Mouse (Mus musculus): ENCODE measurements around the gene Txk. TPM values are rescaled to one million over a fixed set of nuclear protein-coding genes. Genes with fewer than 3 reads are reported as not detected.

Txk gene
- polyA plus RNA-seq (2014; fragmentation: Nextera tagmentation; extraction: Ambion mirVana): 0.22 and 0.23 TPM in 2 replicates

DNA sequence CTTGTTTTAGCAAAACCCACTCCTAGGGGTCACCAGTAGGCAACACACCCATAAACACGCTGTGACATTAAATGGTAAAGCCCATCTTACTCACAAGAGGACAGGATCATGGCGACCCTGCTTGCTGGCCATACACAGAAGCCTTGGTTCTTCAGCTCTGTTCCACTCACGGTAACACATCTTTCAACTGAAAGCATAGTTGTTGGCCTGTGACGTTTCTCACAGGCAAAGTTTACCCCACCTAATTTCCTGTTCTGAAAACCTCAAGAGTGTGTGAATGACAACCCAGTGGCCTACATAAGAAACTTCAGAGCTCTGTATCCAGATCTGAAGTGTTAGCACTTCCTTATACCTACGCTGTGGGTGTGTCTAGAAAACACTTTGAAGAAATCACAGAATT lies at the start of gene Txk:
Txk (minus strand) TSS at position 193 of the 400 bp plus-strand sequence.
- Histone ChIP-seq H3K4me2 (ENCODE audit: low read length) (no peak within 1 kb of the TSS), H3K27me3 (replicated peaks; ENCODE audit: control insufficient read depth, insufficient read depth, low read length) (no peaks in the 10 kb centered on the region), H3K9me3 (ENCODE audit: control insufficient read depth, low read length) (no peaks in the 10 kb centered on the region), H3K4me3 (ENCODE audit: low read depth, low read length) (no peak within 1 kb of the TSS), H3K27ac (ENCODE audit: low read depth) (no peak within 1 kb of the TSS), H3K4me1 (replicated peaks; ENCODE audit: control insufficient read depth, insufficient read depth, low read length) (no peaks in the 10 kb centered on the region), H3K36me3 (ENCODE audit: control insufficient read depth, insufficient read depth, low read length) (no peaks in the 10 kb centered on the region), H3K9ac (ENCODE audit: low read length) (no peak within 1 kb of the TSS)
- 76% methylated on average over 5 of the region's 5 CpGs for WGBS
- ATAC-seq (replicated peaks; ENCODE audit: low FRiP score, low TSS enrichment, low read depth) (no peak), DNase-seq (ENCODE audit: low spot score) (no peak)

DNA sequence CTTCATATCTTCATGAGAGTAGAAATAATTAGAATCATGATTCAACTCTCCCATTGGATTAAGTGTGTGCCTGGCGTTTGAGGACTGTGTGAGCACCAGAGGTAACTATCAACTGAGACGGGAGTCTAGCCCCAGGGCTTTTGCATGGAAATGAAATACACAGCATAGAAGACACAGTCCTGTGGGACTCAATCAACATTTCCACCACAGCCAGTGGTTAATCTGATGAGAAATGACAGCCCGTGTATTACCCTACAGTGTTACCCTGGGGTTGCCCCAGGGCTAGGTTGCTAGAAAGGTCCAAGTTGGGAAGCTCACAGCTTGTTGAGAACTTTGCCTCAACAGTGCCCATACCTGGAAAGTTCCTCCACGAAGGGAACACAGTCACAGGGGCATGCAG lies 46.0 kb upstream of the Txk start:
- H3K4me2 ChIP-seq (ENCODE audit: low read length): no peak overlapping the region
- no peaks in the 10 kb centered on the region for H3K9me3 ChIP-seq (ENCODE audit: control insufficient read depth, low read length)
- no peaks in the 10 kb centered on the region for H3K36me3 ChIP-seq (ENCODE audit: control insufficient read depth, insufficient read depth, low read length)
- H3K4me3 ChIP-seq (ENCODE audit: low read depth, low read length): no peak overlapping the region
- H3K4me1 ChIP-seq (replicated peaks; ENCODE audit: control insufficient read depth, insufficient read depth, low read length): no peaks in the 10 kb centered on the region; the same call in 1 of the 2 replicates
- no peaks in the 10 kb centered on the region for H3K27me3 ChIP-seq (replicated peaks; ENCODE audit: control insufficient read depth, insufficient read depth, low read length)
- 78% methylated on average over 4 of the region's 4 CpGs for whole genome bisulfite sequencing
- H3K9ac ChIP-seq (ENCODE audit: low read length): no peak overlapping the region
- DNase-seq (ENCODE audit: low spot score) (no peak), ATAC-seq (replicated peaks; ENCODE audit: low FRiP score, low TSS enrichment, low read depth) (no peak)
- no peak overlapping the region for H3K27ac ChIP-seq (ENCODE audit: low read depth)

DNA sequence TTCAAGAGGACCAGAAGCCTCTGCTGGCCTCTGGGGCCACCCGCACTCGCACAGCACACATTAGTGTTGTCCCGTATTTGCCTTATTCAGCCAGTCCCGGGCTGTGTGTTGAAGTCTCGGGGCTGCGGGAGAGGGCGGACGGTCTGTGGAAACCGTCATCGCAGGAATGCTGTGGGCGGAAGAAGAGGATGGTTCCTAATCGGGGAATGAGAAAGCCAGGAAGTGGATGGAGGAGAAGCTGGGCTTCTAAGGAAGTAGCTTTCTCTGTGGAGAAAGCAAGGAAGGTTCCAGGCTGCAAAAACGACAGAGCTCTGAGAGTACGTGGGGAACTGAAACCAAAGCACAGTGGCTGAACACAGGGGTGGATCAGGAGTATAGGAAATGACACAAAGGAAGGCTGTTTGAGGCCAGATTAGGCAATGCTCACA lies 43.6 kb upstream of the Txk start:
- DNase-seq (ENCODE audit: low spot score) (peak; percentile 63), ATAC-seq (replicated peaks; ENCODE audit: low FRiP score, low TSS enrichment, low read depth) (no peak)
- Histone ChIP-seq H3K27ac (ENCODE audit: low read depth) (no peak overlapping the region), H3K9ac (ENCODE audit: low read length) (no peak overlapping the region), H3K36me3 (ENCODE audit: control insufficient read depth, insufficient read depth, low read length) (no peaks in the 10 kb centered on the region), H3K9me3 (ENCODE audit: control insufficient read depth, low read length) (no peaks in the 10 kb centered on the region), H3K27me3 (replicated peaks; ENCODE audit: control insufficient read depth, insufficient read depth, low read length) (no peaks in the 10 kb centered on the region), H3K4me2 (ENCODE audit: low read length) (peak overlapping the region; percentile 34), H3K4me3 (ENCODE audit: low read depth, low read length) (no peak overlapping the region), H3K4me1 (replicated peaks; ENCODE audit: control insufficient read depth, insufficient read depth, low read length) (peaks cover 3% of the 10 kb centered on the region; the same call in 1 of the 2 replicates)
- 43% methylated on average over 14 of the region's 14 CpGs for WGBS

DNA sequence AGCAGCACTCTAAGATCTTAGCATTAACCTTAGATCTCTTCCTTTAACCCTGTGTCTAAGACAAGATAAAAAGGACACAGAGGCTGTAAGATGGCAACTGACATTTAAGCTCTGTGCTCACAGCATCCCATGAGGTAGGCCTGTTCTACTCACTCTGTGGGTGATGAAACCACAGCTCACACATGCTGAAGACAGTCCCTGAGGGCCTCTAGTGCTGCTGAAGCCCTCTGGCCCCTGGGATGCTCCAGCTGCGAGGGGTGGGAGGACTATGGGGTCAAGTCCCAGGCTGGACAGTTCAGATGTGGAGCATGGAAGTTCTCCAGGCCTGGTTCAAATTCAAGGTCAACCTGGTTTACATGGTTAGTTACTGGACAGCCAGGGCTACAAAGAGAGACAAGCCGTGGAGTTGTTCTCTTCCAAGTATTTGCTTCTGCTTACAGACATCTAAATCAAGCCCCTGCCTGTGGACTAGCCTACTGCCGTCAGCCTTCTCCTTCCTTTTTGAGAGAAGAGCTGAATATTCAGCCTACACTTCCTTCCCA lies 40.8 kb upstream of the Txk start:
- no peaks in the 10 kb centered on the region for H3K27me3 ChIP-seq (replicated peaks; ENCODE audit: control insufficient read depth, insufficient read depth, low read length)
- no peak for DNase-seq (ENCODE audit: low spot score)
- H3K4me1 ChIP-seq (replicated peaks; ENCODE audit: control insufficient read depth, insufficient read depth, low read length): peaks cover 3% of the 10 kb centered on the region; the same call in 1 of the 2 replicates
- no peaks in the 10 kb centered on the region for H3K9me3 ChIP-seq (ENCODE audit: control insufficient read depth, low read length)
- no peak overlapping the region for H3K27ac ChIP-seq (ENCODE audit: low read depth)
- no peak overlapping the region for H3K4me3 ChIP-seq (ENCODE audit: low read depth, low read length)
- no peak overlapping the region for H3K4me2 ChIP-seq (ENCODE audit: low read length)
- WGBS: 65% methylated on average over 3 of the region's 3 CpGs
- H3K9ac ChIP-seq (ENCODE audit: low read length): no peak overlapping the region
- H3K36me3 ChIP-seq (ENCODE audit: control insufficient read depth, insufficient read depth, low read length): no peaks in the 10 kb centered on the region
- ATAC-seq (replicated peaks; ENCODE audit: low FRiP score, low TSS enrichment, low read depth): no peak

DNA sequence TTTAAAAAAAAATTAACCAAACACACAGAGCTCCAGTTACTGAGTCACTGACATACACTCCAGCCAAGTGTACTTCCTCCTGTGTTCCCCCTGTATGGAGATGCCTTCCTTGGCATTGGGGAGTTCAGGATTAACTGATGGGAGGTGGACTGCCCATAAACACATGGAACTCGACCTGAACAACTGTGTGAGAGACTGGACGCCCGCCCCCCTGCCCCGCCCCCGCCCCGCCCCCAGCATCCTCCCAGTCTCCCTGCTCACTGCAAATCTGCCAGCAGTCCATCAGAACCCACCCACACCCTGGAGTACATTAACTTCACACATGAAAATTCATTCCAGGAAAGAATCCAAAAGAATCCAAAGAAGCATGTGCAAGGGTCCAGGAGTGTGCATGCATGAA lies 39.2 kb upstream of the Txk start:
- no peaks in the 10 kb centered on the region for H3K27me3 ChIP-seq (replicated peaks; ENCODE audit: control insufficient read depth, insufficient read depth, low read length)
- no peak overlapping the region for H3K4me3 ChIP-seq (ENCODE audit: low read depth, low read length)
- WGBS: 8% methylated on average over 6 of the region's 6 CpGs
- H3K4me2 ChIP-seq (ENCODE audit: low read length): peak overlapping the region; percentile 14; the same call in 1 of the 2 replicates
- no peaks in the 10 kb centered on the region for H3K36me3 ChIP-seq (ENCODE audit: control insufficient read depth, insufficient read depth, low read length)
- ATAC-seq (replicated peaks; ENCODE audit: low FRiP score, low TSS enrichment, low read depth) (peak; percentile 76), DNase-seq (ENCODE audit: low spot score) (no peak)
- H3K4me1 ChIP-seq (replicated peaks; ENCODE audit: control insufficient read depth, insufficient read depth, low read length): peaks cover 3% of the 10 kb centered on the region; the same call in 1 of the 2 replicates
- H3K9ac ChIP-seq (ENCODE audit: low read length): no peak overlapping the region
- H3K9me3 ChIP-seq (ENCODE audit: control insufficient read depth, low read length): no peaks in the 10 kb centered on the region
- H3K27ac ChIP-seq (ENCODE audit: low read depth): no peak overlapping the region

DNA sequence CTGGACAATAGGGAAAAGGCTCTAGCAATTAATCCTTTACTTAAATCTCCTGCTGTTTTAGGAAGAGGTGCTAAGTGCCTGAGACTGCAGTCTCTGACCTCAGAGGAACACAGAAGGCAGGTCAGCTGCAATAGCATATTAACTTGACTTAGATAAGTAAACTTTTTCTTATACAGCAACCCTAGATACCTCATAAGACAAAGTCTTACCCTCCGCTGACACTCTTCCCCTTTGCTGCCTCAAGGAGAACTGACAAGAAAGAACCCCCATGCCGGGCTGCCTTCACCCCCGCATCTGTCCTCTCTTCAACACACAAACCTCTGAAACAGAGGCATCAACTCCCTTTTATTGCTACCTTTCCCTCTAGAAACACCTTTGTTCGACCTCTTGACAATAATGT lies 38.8 kb upstream of the Txk start:
- WGBS: 34% methylated on average over 4 of the region's 4 CpGs
- ATAC-seq (replicated peaks; ENCODE audit: low FRiP score, low TSS enrichment, low read depth) (no peak), DNase-seq (ENCODE audit: low spot score) (peak; percentile 58)
- Histone ChIP-seq H3K27me3 (replicated peaks; ENCODE audit: control insufficient read depth, insufficient read depth, low read length) (no peaks in the 10 kb centered on the region), H3K27ac (ENCODE audit: low read depth) (no peak overlapping the region), H3K9ac (ENCODE audit: low read length) (no peak overlapping the region), H3K4me2 (ENCODE audit: low read length) (peak overlapping the region; percentile 14; the same call in 1 of the 2 replicates), H3K4me1 (replicated peaks; ENCODE audit: control insufficient read depth, insufficient read depth, low read length) (peaks cover 3% of the 10 kb centered on the region; the same call in 1 of the 2 replicates), H3K4me3 (ENCODE audit: low read depth, low read length) (no peak overlapping the region), H3K9me3 (ENCODE audit: control insufficient read depth, low read length) (no peaks in the 10 kb centered on the region), H3K36me3 (ENCODE audit: control insufficient read depth, insufficient read depth, low read length) (no peaks in the 10 kb centered on the region)

DNA sequence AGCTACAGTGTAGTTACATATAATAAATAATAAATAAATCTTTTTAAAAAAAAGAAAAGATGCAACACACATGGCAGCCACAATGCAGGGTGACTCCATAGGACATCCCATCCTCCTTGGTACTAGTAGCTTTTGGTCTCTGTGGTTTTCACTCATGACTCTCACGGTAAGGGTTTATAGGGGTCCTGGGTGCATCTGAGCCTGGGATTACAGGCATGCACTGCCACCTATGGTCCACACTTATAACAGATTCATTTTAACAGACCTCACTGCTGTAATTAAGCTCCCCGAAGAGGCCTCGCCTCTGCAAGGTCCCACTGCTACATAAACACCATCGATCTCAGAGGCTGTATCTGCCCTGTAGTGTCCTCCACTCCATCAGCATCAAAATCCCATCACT lies 32.9 kb upstream of the Txk start:
- H3K36me3 ChIP-seq (ENCODE audit: control insufficient read depth, insufficient read depth, low read length): no peaks in the 10 kb centered on the region
- H3K27ac ChIP-seq (ENCODE audit: low read depth): no peak overlapping the region
- H3K9me3 ChIP-seq (ENCODE audit: control insufficient read depth, low read length): no peaks in the 10 kb centered on the region
- DNase-seq (ENCODE audit: low spot score) (no peak), ATAC-seq (replicated peaks; ENCODE audit: low FRiP score, low TSS enrichment, low read depth) (no peak)
- H3K4me3 ChIP-seq (ENCODE audit: low read depth, low read length): no peak overlapping the region
- no peak overlapping the region for H3K4me2 ChIP-seq (ENCODE audit: low read length)
- no peaks in the 10 kb centered on the region for H3K27me3 ChIP-seq (replicated peaks; ENCODE audit: control insufficient read depth, insufficient read depth, low read length)
- WGBS: 51% methylated on average over 4 of the region's 4 CpGs
- H3K4me1 ChIP-seq (replicated peaks; ENCODE audit: control insufficient read depth, insufficient read depth, low read length): no peaks in the 10 kb centered on the region
- no peak overlapping the region for H3K9ac ChIP-seq (ENCODE audit: low read length)

DNA sequence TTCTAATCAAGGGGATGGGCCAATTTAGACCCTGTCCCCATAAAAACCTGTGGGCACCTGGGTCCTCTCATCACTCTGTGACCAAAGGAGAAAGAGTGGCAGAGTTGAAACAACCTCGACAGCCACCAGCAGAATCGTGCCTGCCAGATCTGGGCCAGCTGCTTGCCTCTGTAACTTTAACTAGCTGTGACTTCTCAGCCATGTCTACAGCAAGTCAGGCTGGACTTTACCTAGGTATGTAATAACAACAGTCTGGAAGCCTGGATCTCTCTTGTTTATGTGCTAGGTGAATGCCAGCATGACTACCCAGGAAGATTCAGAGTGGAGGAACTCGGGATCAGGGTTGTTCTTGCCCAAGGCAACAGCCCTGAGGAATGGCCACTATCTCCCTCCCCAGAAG lies 32.1 kb upstream of the Txk start:
- WGBS: 73% methylated on average over 3 of the region's 3 CpGs
- H3K27ac ChIP-seq (ENCODE audit: low read depth): no peak overlapping the region
- H3K27me3 ChIP-seq (replicated peaks; ENCODE audit: control insufficient read depth, insufficient read depth, low read length): no peaks in the 10 kb centered on the region
- no peaks in the 10 kb centered on the region for H3K9me3 ChIP-seq (ENCODE audit: control insufficient read depth, low read length)
- H3K4me3 ChIP-seq (ENCODE audit: low read depth, low read length): no peak overlapping the region
- no peaks in the 10 kb centered on the region for H3K36me3 ChIP-seq (ENCODE audit: control insufficient read depth, insufficient read depth, low read length)
- no peaks in the 10 kb centered on the region for H3K4me1 ChIP-seq (replicated peaks; ENCODE audit: control insufficient read depth, insufficient read depth, low read length)
- H3K4me2 ChIP-seq (ENCODE audit: low read length): no peak overlapping the region
- no peak overlapping the region for H3K9ac ChIP-seq (ENCODE audit: low read length)
- no peak for DNase-seq (ENCODE audit: low spot score)
- ATAC-seq (replicated peaks; ENCODE audit: low FRiP score, low TSS enrichment, low read depth): no peak

DNA sequence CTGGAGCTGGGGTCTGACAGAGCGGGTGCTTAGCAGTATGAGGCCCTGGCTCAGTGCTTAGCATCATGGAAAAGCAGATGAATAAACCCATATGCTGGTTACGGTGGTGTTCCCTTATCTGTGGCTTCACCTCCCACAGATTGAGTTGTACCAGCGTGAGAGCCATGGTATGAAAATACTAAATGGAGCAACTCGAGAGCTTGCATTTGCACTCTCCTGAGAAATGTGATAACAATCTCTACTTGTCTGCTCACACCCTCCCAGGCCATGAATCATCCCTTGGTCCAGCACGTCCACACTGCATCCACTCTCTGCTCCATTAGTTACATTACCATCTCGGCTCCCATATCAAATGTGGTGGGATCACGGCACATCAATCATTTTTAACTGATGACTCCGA lies 31.4 kb upstream of the Txk start:
- DNase-seq (ENCODE audit: low spot score) (no peak), ATAC-seq (replicated peaks; ENCODE audit: low FRiP score, low TSS enrichment, low read depth) (no peak)
- no peaks in the 10 kb centered on the region for H3K36me3 ChIP-seq (ENCODE audit: control insufficient read depth, insufficient read depth, low read length)
- 75% methylated on average over 8 of the region's 8 CpGs for WGBS
- H3K4me3 ChIP-seq (ENCODE audit: low read depth, low read length): no peak overlapping the region
- H3K9ac ChIP-seq (ENCODE audit: low read length): no peak overlapping the region
- H3K4me2 ChIP-seq (ENCODE audit: low read length): no peak overlapping the region
- no peaks in the 10 kb centered on the region for H3K27me3 ChIP-seq (replicated peaks; ENCODE audit: control insufficient read depth, insufficient read depth, low read length)
- no peaks in the 10 kb centered on the region for H3K4me1 ChIP-seq (replicated peaks; ENCODE audit: control insufficient read depth, insufficient read depth, low read length)
- H3K27ac ChIP-seq (ENCODE audit: low read depth): no peak overlapping the region
- no peaks in the 10 kb centered on the region for H3K9me3 ChIP-seq (ENCODE audit: control insufficient read depth, low read length)

Measured in intestine, embryonic 14.5 days (tissue).